Mouse (Mus musculus) stomach, embryonic 16.5 days (tissue): ENCODE data around the gene Calhm2. TPM values are rescaled to one million over a fixed set of nuclear protein-coding genes. Genes with fewer than 3 reads are reported as not detected.

Source experiments
- ATAC-seq: fragments of 200-750 bp; cut with Nextera tagmentation; 2 replicates; pipeline ENCODE4 v1.8.0; 2017; ENCODE audit warnings: moderate number of reproducible peaks, moderate TSS enrichment; ENCODE audit not compliant: insufficient read depth, low FRiP score
- H3K27ac ChIP-seq: fragments of 300-500 bp; sonication (generic); 2 replicates; pipeline ENCODE4 v1.5.1; 2014; ENCODE audit warnings: low read length
- H3K27me3 ChIP-seq: fragments of 300-500 bp; sonication (generic); 2 replicates; pipeline ENCODE4 v1.6.1; 2014; ENCODE audit warnings: low read length, control low read depth, mixed read lengths; ENCODE audit not compliant: control insufficient read depth, insufficient read depth
- H3K36me3 ChIP-seq: fragments of 300-500 bp; sonication (generic); 2 replicates; pipeline ENCODE4 v1.6.1; 2014; ENCODE audit warnings: low read length; ENCODE audit not compliant: control insufficient read depth, insufficient read depth
- H3K4me1 ChIP-seq: fragments of 300-500 bp; sonication (generic); 2 replicates; pipeline ENCODE4 v1.6.1; 2014; ENCODE audit warnings: low read length, control low read depth, mixed read lengths; ENCODE audit not compliant: control insufficient read depth, insufficient read depth
- H3K4me2 ChIP-seq: fragments of 300-500 bp; sonication (generic); 2 replicates; pipeline ENCODE4 v1.6.1; 2014; ENCODE audit warnings: low read depth, low read length, mixed read lengths
- H3K4me3 ChIP-seq: fragments of 300-500 bp; sonication (generic); replicated peaks from 2 replicates; pipeline ENCODE4 v1.5.1; 2014; ENCODE audit warnings: mild to moderate bottlenecking, low read length
- H3K9ac ChIP-seq: fragments of 300-500 bp; sonication (generic); 2 replicates; pipeline ENCODE4 v1.6.1; 2014; ENCODE audit warnings: low read length
- H3K9me3 ChIP-seq: fragments of 300-500 bp; sonication (generic); replicated peaks from 2 replicates; pipeline ENCODE4 v1.6.1; 2016; ENCODE audit warnings: low read length, control low read depth; ENCODE audit not compliant: control insufficient read depth
- WGBS: fragments of 180-500 bp; shearing (Covaris S2); extraction: QIAGEN DNeasy Blood & Tissue Kit; methylation state at CpG from one replicate; pipeline ENCODE4 v1.1.7; 2014; 5-methylcytosine and 5-hydroxymethylcytosine counted together
- polyA plus RNA-seq: library from polyadenylated mRNA; unstranded; fragments of >200 nt; fragmentation: Nextera tagmentation; extraction: Ambion mirVana; gene quantifications from 2 replicates; pipeline ENCODE4 v1.2.1, GENCODE M21; 2015

Gene Calhm2
- polyA plus RNA-seq, 1 experiment from 2014 or later = 7.8 TPM

GRCm38 (mm10) chr19:47118634-47119033, 19.5 kb downstream of the Calhm2 start:
- peaks cover 6% of the 10 kb centered on the region for H3K36me3 ChIP-seq
- no peak for ATAC-seq
- H3K9me3 ChIP-seq = no peaks in the 10 kb centered on the region
- no peak overlapping the region for H3K9ac ChIP-seq
- WGBS = 62% methylated on average over 2 of the region's 2 CpGs
- H3K4me2 ChIP-seq = no peak overlapping the region
- H3K27me3 ChIP-seq = no peaks in the 10 kb centered on the region
- H3K4me1 ChIP-seq = no peaks in the 10 kb centered on the region
- no peak overlapping the region for H3K4me3 ChIP-seq
- no peak overlapping the region for H3K27ac ChIP-seq

GRCm38 (mm10) chr19:47104641-47105271, 33.3 kb downstream of the Calhm2 start:
- H3K9me3 ChIP-seq = no peaks in the 10 kb centered on the region
- peaks cover 21% of the 10 kb centered on the region for H3K36me3 ChIP-seq
- H3K4me2 ChIP-seq = no peak overlapping the region
- no peak overlapping the region for H3K27ac ChIP-seq
- no peaks in the 10 kb centered on the region for H3K27me3 ChIP-seq
- H3K4me1 ChIP-seq = no peaks in the 10 kb centered on the region
- no peak overlapping the region for H3K9ac ChIP-seq
- 89% methylated on average over 9 of the region's 9 CpGs for WGBS
- H3K4me3 ChIP-seq = no peak overlapping the region
- no peak for ATAC-seq

GRCm38 (mm10) chr19:47101080-47101479, 37.0 kb downstream of the Calhm2 start:
- no peak for ATAC-seq
- H3K9ac ChIP-seq = no peak overlapping the region
- no peaks in the 10 kb centered on the region for H3K4me1 ChIP-seq
- peaks cover 15% of the 10 kb centered on the region for H3K36me3 ChIP-seq
- H3K4me3 ChIP-seq = no peak overlapping the region
- 85% methylated on average over 5 of the region's 5 CpGs for WGBS
- H3K4me2 ChIP-seq = no peak overlapping the region
- H3K27me3 ChIP-seq = no peaks in the 10 kb centered on the region
- H3K27ac ChIP-seq = no peak overlapping the region
- H3K9me3 ChIP-seq = no peaks in the 10 kb centered on the region

- Histone ChIP-seq H3K9me3 (no peaks in the 10 kb centered on the region), H3K9ac (peak within 1 kb of the TSS; percentile 95), H3K27ac (peak within 1 kb of the TSS; percentile 82), H3K27me3 (no peaks in the 10 kb centered on the region), H3K36me3 (peaks cover 5% of the 10 kb centered on the region; the same call in 1 of the 2 replicates), H3K4me3 (peak within 1 kb of the TSS; percentile 95), H3K4me1 (peaks cover 16% of the 10 kb centered on the region), H3K4me2 (peak within 1 kb of the TSS; percentile 78)
- WGBS = under 1% methylated on average over 56 of the region's 56 CpGs
- peak; percentile 99 for ATAC-seq
Measured at GRCm38 (mm10) chr19:47090550-47091156, 47.4 kb downstream of the Calhm2 start, which contains the start of the genes Usmg5 and Pdcd11. Gene Usmg5, minus strand, starts transcription at chr19:47090647. Gene Pdcd11, plus strand, starts transcription at chr19:47090768.

- H3K9ac ChIP-seq = peak overlapping the region; percentile 95
- H3K4me1 ChIP-seq = peaks cover 16% of the 10 kb centered on the region
- no peaks in the 10 kb centered on the region for H3K27me3 ChIP-seq
- peak overlapping the region; percentile 95 for H3K4me3 ChIP-seq
- peak overlapping the region; percentile 60 for H3K4me2 ChIP-seq
- 0 out of 2 replicates have a peak, but pooled peaks cover 3% of the 10 kb centered on the region for H3K36me3 ChIP-seq
- peak; percentile 61 for ATAC-seq
- no peaks in the 10 kb centered on the region for H3K9me3 ChIP-seq
- H3K27ac ChIP-seq = peak overlapping the region; percentile 82
- WGBS = under 1% methylated on average over 36 of the region's 36 CpGs
Measured at GRCm38 (mm10) chr19:47089718-47090525, 48.2 kb downstream of the Calhm2 start.

- no peak for ATAC-seq
- no peaks in the 10 kb centered on the region for H3K9me3 ChIP-seq
- no peak overlapping the region for H3K9ac ChIP-seq
- H3K27ac ChIP-seq = no peak overlapping the region
- peaks cover 16% of the 10 kb centered on the region for H3K4me1 ChIP-seq
- no peak overlapping the region for H3K4me3 ChIP-seq
- no peaks in the 10 kb centered on the region for H3K27me3 ChIP-seq
- 0 out of 2 replicates have a peak, but pooled peaks cover 3% of the 10 kb centered on the region for H3K36me3 ChIP-seq
- H3K4me2 ChIP-seq = no peak overlapping the region
- 75% methylated on average over 3 of the region's 3 CpGs for WGBS
Measured at GRCm38 (mm10) chr19:47088226-47088625, 49.9 kb downstream of the Calhm2 start.

- peak overlapping the region; percentile 59 for H3K4me2 ChIP-seq
- peak overlapping the region; percentile 99 for H3K4me3 ChIP-seq
- H3K4me1 ChIP-seq = peaks cover 10% of the 10 kb centered on the region
- H3K9ac ChIP-seq = peak overlapping the region; percentile 95
- H3K36me3 ChIP-seq = peaks cover 6% of the 10 kb centered on the region; the same call in 1 of the 2 replicates
- H3K27ac ChIP-seq = peak overlapping the region; percentile 87
- no peaks in the 10 kb centered on the region for H3K27me3 ChIP-seq
- peak; percentile 93 for ATAC-seq
- H3K9me3 ChIP-seq = no peaks in the 10 kb centered on the region
- WGBS = under 1% methylated on average over 71 of the region's 72 CpGs
Measured at GRCm38 (mm10) chr19:47067924-47068611, 70.0 kb downstream of the Calhm2 start.

GRCm38 (mm10) chr19:47067096-47067882, 70.8 kb downstream of the Calhm2 start, which contains the start of gene Taf5:
Gene Taf5, plus strand, starts transcription at chr19:47067746.
- Histone ChIP-seq H3K4me2 (peak within 1 kb of the TSS; percentile 70), H3K27me3 (no peaks in the 10 kb centered on the region), H3K36me3 (peaks cover 2% of the 10 kb centered on the region; the same call in 1 of the 2 replicates), H3K9me3 (no peaks in the 10 kb centered on the region), H3K9ac (peak within 1 kb of the TSS; percentile 95), H3K4me3 (peak within 1 kb of the TSS; percentile 99), H3K27ac (peak within 1 kb of the TSS; percentile 87), H3K4me1 (peaks cover 10% of the 10 kb centered on the region)
- peak; percentile 85 for ATAC-seq
- WGBS = 10% methylated on average over 48 of the region's 49 CpGs
